Mouse (Mus musculus) forebrain, embryonic 11.5 days (tissue): Measurements from ENCODE around the gene Pdzph1. TPM values are rescaled to one million over a fixed set of nuclear protein-coding genes. Genes with fewer than 3 reads are reported as not detected.

Experiments used
- polyA plus RNA-seq: library from polyadenylated mRNA; unstranded; fragments of >200 nt; fragmentation: Nextera tagmentation; extraction: Ambion mirVana; gene quantifications from 2 replicates; pipeline ENCODE4 v1.2.1, GENCODE M21; 2014

Gene Pdzph1
- polyA plus RNA-seq, 1 experiment from 2014 or later = 27.2 TPM

Other genes starting within 250 kb of the Pdzph1 start
- gene Nudt12, start 22.0 kb upstream of the Pdzph1 start, polyA plus RNA-seq = 8.3 and 9.7 TPM in 2 replicates